Mouse (Mus musculus): ENCODE data around the gene Mdm4. TPM values are rescaled to one million over a fixed set of nuclear protein-coding genes. Genes with fewer than 3 reads are reported as not detected.

The Mdm4 gene
- polyA plus RNA-seq, 1 experiment, result 45.9 TPM

GRCm38 (mm10) chr1:132915849-132916493 lies 114.4 kb downstream of the Mdm4 start:
- DNase-seq, result no peak
- Histone ChIP-seq H3K4me1 (ENCODE audit: control insufficient read depth, insufficient read depth, low read length) (no peaks in the 10 kb centered on the region), H3K4me3 (replicated peaks; ENCODE audit: extremely low read depth, low read depth, low read length) (no peak overlapping the region)
- TF ChIP-seq CTCF (IDR thresholded peaks at IDR 0.05; ENCODE audit: insufficient read depth, low read length), result no peak
- TF ChIP-seq POLR2A (IDR thresholded peaks at IDR 0.05; ENCODE audit: borderline replicate concordance, extremely low read depth, low read depth, low read length), result no peak
- 52% methylated on average over 6 of the region's 6 CpGs for WGBS

GRCm38 (mm10) chr1:132910414-132911041 lies 119.8 kb downstream of the Mdm4 start:
- TF ChIP-seq POLR2A (IDR thresholded peaks at IDR 0.05; ENCODE audit: borderline replicate concordance, extremely low read depth, low read depth, low read length), result no peak
- TF ChIP-seq CTCF (IDR thresholded peaks at IDR 0.05; ENCODE audit: insufficient read depth, low read length), result no peak
- Histone ChIP-seq H3K4me1 (ENCODE audit: control insufficient read depth, insufficient read depth, low read length) (no peaks in the 10 kb centered on the region), H3K4me3 (replicated peaks; ENCODE audit: extremely low read depth, low read depth, low read length) (no peak overlapping the region)
- WGBS, result 62% methylated on average over 11 of the region's 11 CpGs
- no peak for DNase-seq

GRCm38 (mm10) chr1:132909951-132910350 lies 120.4 kb downstream of the Mdm4 start:
- 96% methylated on average over 1 of the region's 1 CpGs for WGBS
- no peak for TF ChIP-seq POLR2A (IDR thresholded peaks at IDR 0.05; ENCODE audit: borderline replicate concordance, extremely low read depth, low read depth, low read length)
- no peak for TF ChIP-seq CTCF (IDR thresholded peaks at IDR 0.05; ENCODE audit: insufficient read depth, low read length)
- DNase-seq, result no peak
- Histone ChIP-seq H3K4me1 (ENCODE audit: control insufficient read depth, insufficient read depth, low read length) (no peaks in the 10 kb centered on the region), H3K4me3 (replicated peaks; ENCODE audit: extremely low read depth, low read depth, low read length) (no peak overlapping the region)

Other genes with a start within 250 kb of the Mdm4 start
- 2.0 and 2.9 TPM in 2 replicates for gene Lrrn2, start 150.3 kb downstream of the Mdm4 start, polyA plus RNA-seq (2012; rRNA removed)
- 10.1 and 11.9 TPM in 2 replicates for gene Pik3c2b, start 15.1 kb upstream of the Mdm4 start, polyA plus RNA-seq (2012; rRNA removed)
- gene Ppp1r15b, start 100.6 kb upstream of the Mdm4 start, polyA plus RNA-seq (2012; rRNA removed), result 24.2 and 26.5 TPM in 2 replicates
- gene Plekha6, start 133.6 kb upstream of the Mdm4 start, polyA plus RNA-seq (2012; rRNA removed), result 38.4 and 39.4 TPM in 2 replicates

Data from lung, adult 2 months (tissue).